Mouse (Mus musculus): ENCODE data around the gene Tshz2.

The Tshz2 gene

DNA sequence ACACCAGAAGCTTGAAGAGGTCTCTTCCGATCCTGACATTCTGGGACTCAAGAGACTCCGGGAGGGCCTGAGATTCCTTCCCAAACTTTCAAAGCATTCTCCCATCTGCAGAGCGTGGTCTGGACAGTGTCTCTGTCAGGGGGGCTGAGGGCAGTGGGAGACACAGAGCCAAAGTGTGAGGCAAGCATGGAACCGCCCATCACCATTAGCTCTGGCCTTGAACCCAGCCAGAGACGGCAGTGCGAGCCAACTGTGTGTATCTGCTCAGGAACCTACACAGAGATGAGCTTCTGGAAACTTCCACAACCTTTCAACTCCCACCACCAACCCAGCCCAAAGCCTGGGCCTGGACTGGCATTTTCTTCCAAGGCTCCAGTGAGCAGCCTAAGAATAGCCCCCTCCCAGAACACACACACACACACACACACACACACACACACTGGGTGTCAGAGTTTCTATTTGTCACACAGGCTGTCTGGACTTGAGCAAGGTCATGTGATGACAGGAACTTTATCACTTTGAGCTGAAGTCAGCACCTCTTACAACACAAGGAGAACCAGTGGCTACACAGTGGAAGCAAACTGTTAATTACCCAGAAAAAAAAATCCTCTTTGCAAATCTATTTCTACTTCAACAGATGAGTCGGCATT is 67.2 kb downstream of the Tshz2 start:
- DNase-seq (ENCODE audit: low read depth, low spot score): no peak

- peak; percentile 13 for DNase-seq (ENCODE audit: low read depth, low spot score)
Observed at GRCm38 (mm10) chr2:169702725-169703486, 70.1 kb downstream of the Tshz2 start.

- DNase-seq (ENCODE audit: low read depth, low spot score): no peak
Observed at GRCm38 (mm10) chr2:169721793-169722326, 89.0 kb downstream of the Tshz2 start.

- DNase-seq (ENCODE audit: low read depth, low spot score): no peak
Observed at GRCm38 (mm10) chr2:169722341-169722740, 89.5 kb downstream of the Tshz2 start.

DNA sequence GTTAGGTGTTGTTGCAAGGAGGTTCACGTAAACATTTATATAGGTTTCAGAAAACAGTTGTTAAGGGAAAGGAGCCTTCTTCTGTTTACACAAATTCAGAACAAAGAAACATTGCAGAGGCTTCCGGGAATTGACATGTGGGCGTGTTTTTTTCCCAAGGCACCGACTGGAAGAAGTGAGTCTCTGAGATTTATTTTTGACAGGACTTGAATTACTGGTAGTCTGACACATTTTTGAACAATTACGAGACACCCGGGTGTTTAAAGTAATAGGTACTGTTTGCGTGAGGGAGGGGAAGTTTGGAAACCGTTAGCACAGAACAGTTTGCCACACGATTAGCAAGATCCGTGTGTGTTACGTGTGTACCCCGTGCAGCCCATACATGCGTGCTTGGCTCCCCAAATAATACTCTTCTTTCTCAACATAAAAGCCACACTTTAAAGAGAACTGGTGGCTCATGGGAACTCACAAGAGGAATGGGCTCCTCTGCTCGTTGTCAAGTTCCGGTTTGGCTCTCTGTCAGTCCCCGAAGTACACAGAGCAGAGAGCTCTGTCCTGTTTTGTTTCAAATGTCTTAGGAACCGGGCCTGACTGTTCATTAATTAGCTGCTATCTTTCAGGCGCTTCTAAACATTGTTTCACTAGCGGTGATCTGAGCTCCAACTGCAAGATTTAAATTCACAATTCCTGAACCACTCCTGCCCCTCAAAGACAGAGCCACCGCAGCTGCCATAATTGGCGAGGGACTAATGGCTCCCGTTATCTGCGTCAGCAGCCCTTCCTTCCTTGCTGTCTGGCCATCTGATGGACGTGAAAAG is 91.0 kb downstream of the Tshz2 start:
- no peak for DNase-seq (ENCODE audit: low read depth, low spot score)

DNA sequence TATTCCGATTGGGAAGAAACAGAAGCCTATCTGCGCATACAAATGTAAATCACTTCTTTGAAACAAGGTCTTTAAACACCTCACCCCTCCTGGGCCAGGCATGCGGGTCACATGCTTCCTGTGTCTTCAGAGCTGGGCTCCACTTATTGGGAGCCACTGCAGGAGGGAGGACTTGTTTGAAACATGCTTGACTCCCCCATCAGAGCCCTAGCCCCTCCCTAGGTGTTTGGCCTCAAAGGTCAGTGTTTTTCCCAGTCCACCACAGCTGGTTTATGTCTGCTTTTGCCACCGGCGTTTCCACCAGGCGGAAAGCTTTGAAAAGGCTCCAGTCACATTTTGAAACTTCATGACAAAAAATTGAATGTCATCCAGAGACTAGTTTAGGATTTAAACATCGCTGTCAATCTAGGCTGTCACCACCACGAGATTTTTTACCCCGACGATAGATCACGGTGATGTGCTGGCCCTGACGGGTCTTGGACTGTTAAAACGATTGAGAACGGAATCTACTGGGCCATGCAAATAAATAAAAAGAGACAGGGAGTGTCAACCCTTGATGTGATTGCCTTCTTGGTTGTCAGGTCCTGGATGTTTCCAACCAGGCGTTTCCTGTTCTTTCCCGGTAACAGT is 96.0 kb downstream of the Tshz2 start:
- no peak for DNase-seq (ENCODE audit: low read depth, low spot score)

DNA sequence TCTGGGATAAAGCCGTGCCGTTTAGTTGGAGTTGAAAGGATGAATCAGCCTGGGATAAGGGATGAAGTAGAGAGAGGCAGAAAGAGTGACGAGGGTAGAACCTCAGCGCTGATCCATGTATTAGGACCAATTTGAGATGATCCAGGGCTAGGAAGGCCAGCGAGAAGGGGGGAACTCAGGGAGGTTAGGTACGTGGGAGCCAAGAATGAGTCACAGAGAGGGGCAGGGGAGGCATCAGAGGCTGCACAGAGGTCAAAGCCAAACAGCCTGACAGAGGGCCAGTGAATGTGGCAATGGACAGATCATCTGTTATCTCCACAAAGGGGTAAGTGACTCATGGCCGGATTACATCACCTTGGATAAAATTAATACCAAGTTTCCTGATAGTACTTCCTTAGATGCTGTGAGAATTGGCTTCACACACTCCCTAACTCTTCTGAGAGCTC is 97.8 kb downstream of the Tshz2 start:
- DNase-seq (ENCODE audit: low read depth, low spot score): no peak

GRCm38 (mm10) chr2:169734053-169734452 is 101.2 kb downstream of the Tshz2 start:
- DNase-seq (ENCODE audit: low read depth, low spot score): no peak

DNA sequence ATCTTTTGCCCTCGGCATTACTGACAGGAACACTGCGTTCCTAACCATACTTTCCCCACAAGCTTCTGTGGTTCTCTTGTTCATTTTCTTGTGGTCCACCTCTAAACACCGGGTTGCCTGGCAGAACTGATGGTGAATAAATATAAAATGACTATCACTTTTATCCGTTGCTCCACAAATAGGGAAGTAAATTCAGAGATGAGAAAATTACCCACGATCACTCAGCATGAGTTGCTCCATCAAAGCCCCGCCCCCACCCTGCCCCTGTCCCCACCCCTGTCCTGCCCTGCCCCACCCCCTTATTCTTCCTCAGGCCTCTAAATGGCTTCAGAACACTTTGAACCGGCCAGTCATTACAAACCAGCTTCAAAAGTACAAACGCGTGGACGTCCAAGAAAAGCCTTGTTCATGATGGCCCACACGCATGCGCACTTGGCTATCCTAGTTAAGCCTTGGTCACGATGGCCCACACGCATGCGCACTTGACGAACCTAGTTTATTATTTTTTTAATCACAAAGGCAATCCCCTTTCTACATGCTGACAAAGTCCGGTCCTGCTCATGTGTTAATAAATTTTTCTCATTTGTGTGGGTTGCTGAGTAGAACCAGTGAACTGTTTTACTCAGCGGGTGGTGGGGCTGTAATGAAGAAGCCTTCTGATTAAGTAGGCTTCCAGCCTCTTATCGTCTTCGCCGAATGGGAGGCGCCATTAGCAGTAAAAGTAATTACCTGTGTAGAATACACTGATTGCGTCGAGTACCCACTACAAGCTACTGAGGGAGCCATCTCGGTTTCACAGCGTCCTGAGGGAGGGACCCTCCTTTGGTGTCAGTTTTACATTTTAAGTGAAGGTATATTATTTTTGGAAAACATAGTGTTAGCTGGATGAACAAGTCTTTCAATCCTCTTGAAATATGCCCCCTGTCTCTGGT is 102.9 kb downstream of the Tshz2 start:
- no peak for DNase-seq (ENCODE audit: low read depth, low spot score)

GRCm38 (mm10) chr2:169740996-169741395 is 108.2 kb downstream of the Tshz2 start:
- no peak for DNase-seq (ENCODE audit: low read depth, low spot score)

GRCm38 (mm10) chr2:169742791-169743190 is 110.0 kb downstream of the Tshz2 start:
- DNase-seq (ENCODE audit: low read depth, low spot score): no peak

- DNase-seq (ENCODE audit: low read depth, low spot score): no peak
Observed at GRCm38 (mm10) chr2:169743294-169743693, 110.5 kb downstream of the Tshz2 start.

- DNase-seq (ENCODE audit: low read depth, low spot score): no peak
Observed at GRCm38 (mm10) chr2:169743910-169744309, 111.1 kb downstream of the Tshz2 start.

GRCm38 (mm10) chr2:169747114-169747642 is 114.4 kb downstream of the Tshz2 start:
- no peak for DNase-seq (ENCODE audit: low read depth, low spot score)

DNA sequence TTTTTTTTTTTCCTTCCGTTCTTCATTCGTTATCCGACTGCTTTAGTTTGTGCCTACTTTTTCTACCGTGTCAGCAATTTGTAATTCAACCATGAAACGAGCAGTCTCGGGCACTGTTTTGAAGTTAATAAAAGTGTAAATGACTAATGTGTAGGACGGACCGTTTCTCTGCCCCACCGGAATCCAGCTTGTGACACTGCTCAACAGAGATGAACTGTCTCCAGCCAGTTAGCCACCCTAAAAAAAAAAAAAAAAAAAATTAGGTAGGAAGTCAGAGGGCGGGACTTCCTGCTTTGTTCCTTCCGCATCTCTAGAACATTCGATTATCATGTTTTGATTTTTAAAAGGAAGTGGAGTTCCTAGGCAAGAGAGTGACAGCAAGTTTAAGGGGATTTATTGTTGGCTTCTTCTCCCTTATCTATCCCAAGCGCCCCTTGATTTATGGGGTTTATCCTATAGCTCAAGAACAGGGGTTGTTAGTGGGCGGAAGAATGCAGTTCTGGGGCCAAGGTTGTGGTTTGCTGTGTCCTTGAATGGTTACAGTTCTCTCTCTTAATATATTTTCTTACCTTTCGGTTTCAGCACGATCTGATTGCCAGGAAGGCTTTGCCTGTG is 116.6 kb downstream of the Tshz2 start:
- no peak for DNase-seq (ENCODE audit: low read depth, low spot score)

GRCm38 (mm10) chr2:169750574-169751491 is 118.0 kb downstream of the Tshz2 start:
- DNase-seq (ENCODE audit: low read depth, low spot score): no peak

DNA sequence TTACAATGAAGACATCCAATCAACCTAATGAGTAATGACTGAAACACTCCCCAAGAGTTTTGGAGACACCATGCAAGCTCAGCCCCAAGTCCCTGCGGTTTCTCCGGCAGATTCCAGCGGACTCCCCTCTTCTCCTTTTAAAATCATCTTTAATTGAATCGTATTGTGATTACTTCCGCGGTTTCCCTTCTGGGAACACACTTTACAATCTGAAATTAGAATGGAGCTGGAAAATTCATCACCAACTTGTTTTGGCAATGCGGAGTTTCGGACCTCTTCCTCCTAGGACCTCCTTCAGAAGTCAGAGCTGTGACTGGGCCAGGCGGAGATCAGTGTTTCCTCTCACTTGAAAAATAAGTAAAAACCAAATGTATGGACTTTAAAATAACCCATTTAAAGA is 119.3 kb downstream of the Tshz2 start:
- DNase-seq (ENCODE audit: low read depth, low spot score): no peak

- DNase-seq (ENCODE audit: low read depth, low spot score): peak; percentile 32
Observed at GRCm38 (mm10) chr2:169753432-169753831, 120.6 kb downstream of the Tshz2 start.

DNA sequence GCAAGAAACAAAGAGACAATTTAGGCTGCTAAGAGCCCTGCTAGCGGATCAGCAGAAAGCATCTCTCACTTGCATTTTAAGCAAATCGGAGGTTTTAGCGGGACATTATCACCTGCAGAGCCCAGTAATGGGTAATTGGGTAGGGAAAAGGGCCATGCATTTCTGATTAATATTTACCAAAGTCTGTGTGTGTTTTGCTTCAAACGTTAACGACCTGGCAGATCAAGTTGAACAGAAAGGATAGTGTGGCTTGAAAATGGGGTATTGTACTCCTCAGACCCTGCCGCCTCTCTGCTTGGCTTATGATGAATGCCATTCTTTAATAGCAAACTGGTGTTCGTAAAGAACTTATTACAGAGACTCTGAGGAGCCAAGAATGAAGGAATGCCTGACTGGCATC is 122.3 kb downstream of the Tshz2 start:
- DNase-seq (ENCODE audit: low read depth, low spot score): no peak

Data from CD4-positive, CD25-positive, alpha-beta regulatory T cell, adult 2 months (primary cell).